Mouse (Mus musculus): Measurements from ENCODE around the gene Atmin. TPM values are rescaled to one million over a fixed set of nuclear protein-coding genes. Genes with fewer than 3 reads are reported as not detected.
A peak's percentile ranks its signal among the peaks of the same experiment; 100 is the strongest.

Gene Atmin
- polyA plus RNA-seq, 1 experiment from 2014 or later: 13.4 TPM

DNA sequence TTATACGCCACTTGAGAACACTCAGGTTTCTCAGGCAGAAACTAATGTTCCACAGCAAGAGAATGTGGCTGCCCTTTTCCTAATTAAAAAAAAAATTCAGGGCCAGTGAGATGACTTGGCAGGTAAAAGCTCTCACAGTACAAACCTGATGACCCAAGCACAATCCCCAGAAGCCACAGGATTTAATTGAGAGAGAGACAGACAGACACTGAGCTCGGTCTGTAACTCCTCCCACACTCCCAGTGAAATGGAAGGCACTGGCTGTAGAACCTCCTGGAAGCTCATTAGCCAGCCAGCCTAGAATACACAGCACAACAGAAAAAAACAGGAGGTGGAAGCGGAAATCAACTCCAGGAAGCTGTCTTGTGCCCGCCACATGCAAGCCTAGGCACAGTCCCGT is 32.4 kb downstream of the Atmin start:
- Histone ChIP-seq H3K36me3 (ENCODE audit: control insufficient read depth, insufficient read depth, low read length) (no peaks in the 10 kb centered on the region), H3K9me3 (ENCODE audit: control insufficient read depth, low read length) (no peaks in the 10 kb centered on the region), H3K4me2 (ENCODE audit: low read depth, low read length) (no peak overlapping the region), H3K9ac (ENCODE audit: low read length) (no peak overlapping the region), H3K4me3 (ENCODE audit: low read length) (no peak overlapping the region), H3K4me1 (replicated peaks; ENCODE audit: control insufficient read depth, insufficient read depth, low read length) (peaks cover 10% of the 10 kb centered on the region; the same call in 1 of the 2 replicates), H3K27me3 (ENCODE audit: control insufficient read depth, insufficient read depth, low read depth, low read length) (no peaks in the 10 kb centered on the region), H3K27ac (ENCODE audit: low read length) (no peak overlapping the region)
- ATAC-seq (ENCODE audit: low read depth): no peak
- WGBS: 53% methylated on average over 5 of the region's 5 CpGs

- H3K4me2 ChIP-seq (ENCODE audit: low read depth, low read length): peak overlapping the region; percentile 79
- no peak for ATAC-seq (ENCODE audit: low read depth)
- 31% methylated on average over 8 of the region's 8 CpGs for WGBS
Measured at GRCm38 (mm10) chr8:116978052-116978451, 34.9 kb downstream of the Atmin start.

GRCm38 (mm10) chr8:116978631-116979256 is 35.6 kb downstream of the Atmin start, which contains the start of gene 1700030J22Rik:
Gene 1700030J22Rik, minus strand, starts transcription at chr8:116978959.
- Histone ChIP-seq H3K27ac (ENCODE audit: low read length) (peak within 1 kb of the TSS; percentile 61; the same call in 1 of the 2 replicates), H3K4me1 (replicated peaks; ENCODE audit: control insufficient read depth, insufficient read depth, low read length) (peaks cover 10% of the 10 kb centered on the region; the same call in 1 of the 2 replicates), H3K4me3 (ENCODE audit: low read length) (peak within 1 kb of the TSS; percentile 72), H3K9ac (ENCODE audit: low read length) (peak within 1 kb of the TSS; percentile 62), H3K36me3 (ENCODE audit: control insufficient read depth, insufficient read depth, low read length) (no peaks in the 10 kb centered on the region; the same call in 1 of the 2 replicates), H3K4me2 (ENCODE audit: low read depth, low read length) (peak within 1 kb of the TSS; percentile 79), H3K9me3 (ENCODE audit: control insufficient read depth, low read length) (no peaks in the 10 kb centered on the region), H3K27me3 (ENCODE audit: control insufficient read depth, insufficient read depth, low read depth, low read length) (no peaks in the 10 kb centered on the region)
- WGBS: under 1% methylated on average over 43 of the region's 46 CpGs
- ATAC-seq (ENCODE audit: low read depth): peak; percentile 99

More at GRCm38 (mm10) chr8:116978052-116978451, 34.9 kb downstream of the Atmin start:
- H3K9me3 ChIP-seq (ENCODE audit: control insufficient read depth, low read length): no peaks in the 10 kb centered on the region
- no peaks in the 10 kb centered on the region for H3K27me3 ChIP-seq (ENCODE audit: control insufficient read depth, insufficient read depth, low read depth, low read length)
- H3K4me1 ChIP-seq (replicated peaks; ENCODE audit: control insufficient read depth, insufficient read depth, low read length): peaks cover 10% of the 10 kb centered on the region; the same call in 1 of the 2 replicates
- no peak overlapping the region for H3K27ac ChIP-seq (ENCODE audit: low read length)
- H3K4me3 ChIP-seq (ENCODE audit: low read length): peak overlapping the region; percentile 72
- H3K36me3 ChIP-seq (ENCODE audit: control insufficient read depth, insufficient read depth, low read length): no peaks in the 10 kb centered on the region
- peak overlapping the region; percentile 59 for H3K9ac ChIP-seq (ENCODE audit: low read length)

- ATAC-seq (ENCODE audit: low read depth): no peak
- no peaks in the 10 kb centered on the region for H3K9me3 ChIP-seq (ENCODE audit: control insufficient read depth, low read length)
- WGBS: 18% methylated on average over 4 of the region's 4 CpGs
- H3K4me3 ChIP-seq (ENCODE audit: low read length): no peak overlapping the region
- no peaks in the 10 kb centered on the region for H3K27me3 ChIP-seq (ENCODE audit: control insufficient read depth, insufficient read depth, low read depth, low read length)
- no peak overlapping the region for H3K9ac ChIP-seq (ENCODE audit: low read length)
- H3K27ac ChIP-seq (ENCODE audit: low read length): no peak overlapping the region
- H3K4me2 ChIP-seq (ENCODE audit: low read depth, low read length): no peak overlapping the region
- H3K36me3 ChIP-seq (ENCODE audit: control insufficient read depth, insufficient read depth, low read length): peaks cover 2% of the 10 kb centered on the region; the same call in 1 of the 2 replicates
- peaks cover 10% of the 10 kb centered on the region; the same call in 1 of the 2 replicates for H3K4me1 ChIP-seq (replicated peaks; ENCODE audit: control insufficient read depth, insufficient read depth, low read length)
Measured at GRCm38 (mm10) chr8:116980117-116980516, 36.9 kb downstream of the Atmin start.

- ATAC-seq (ENCODE audit: low read depth): no peak
- peaks cover 10% of the 10 kb centered on the region for H3K4me1 ChIP-seq (replicated peaks; ENCODE audit: control insufficient read depth, insufficient read depth, low read length)
- no peak overlapping the region for H3K4me2 ChIP-seq (ENCODE audit: low read depth, low read length)
- H3K9ac ChIP-seq (ENCODE audit: low read length): no peak overlapping the region
- no peaks in the 10 kb centered on the region for H3K27me3 ChIP-seq (ENCODE audit: control insufficient read depth, insufficient read depth, low read depth, low read length)
- no peak overlapping the region for H3K4me3 ChIP-seq (ENCODE audit: low read length)
- H3K36me3 ChIP-seq (ENCODE audit: control insufficient read depth, insufficient read depth, low read length): peaks cover 8% of the 10 kb centered on the region
- no peak overlapping the region for H3K27ac ChIP-seq (ENCODE audit: low read length)
- WGBS: 96% methylated on average over 3 of the region's 3 CpGs
- H3K9me3 ChIP-seq (ENCODE audit: control insufficient read depth, low read length): no peaks in the 10 kb centered on the region
Measured at GRCm38 (mm10) chr8:116989842-116990241, 46.6 kb downstream of the Atmin start.

GRCm38 (mm10) chr8:116991241-116991640 is 48.0 kb downstream of the Atmin start:
- Histone ChIP-seq H3K4me2 (ENCODE audit: low read depth, low read length) (no peak overlapping the region), H3K9ac (ENCODE audit: low read length) (no peak overlapping the region), H3K27me3 (ENCODE audit: control insufficient read depth, insufficient read depth, low read depth, low read length) (no peaks in the 10 kb centered on the region), H3K27ac (ENCODE audit: low read length) (no peak overlapping the region), H3K4me1 (replicated peaks; ENCODE audit: control insufficient read depth, insufficient read depth, low read length) (peaks cover 10% of the 10 kb centered on the region), H3K9me3 (ENCODE audit: control insufficient read depth, low read length) (no peaks in the 10 kb centered on the region), H3K36me3 (ENCODE audit: control insufficient read depth, insufficient read depth, low read length) (peaks cover 4% of the 10 kb centered on the region), H3K4me3 (ENCODE audit: low read length) (no peak overlapping the region)
- ATAC-seq (ENCODE audit: low read depth): no peak
- 80% methylated on average over 8 of the region's 8 CpGs for WGBS

DNA sequence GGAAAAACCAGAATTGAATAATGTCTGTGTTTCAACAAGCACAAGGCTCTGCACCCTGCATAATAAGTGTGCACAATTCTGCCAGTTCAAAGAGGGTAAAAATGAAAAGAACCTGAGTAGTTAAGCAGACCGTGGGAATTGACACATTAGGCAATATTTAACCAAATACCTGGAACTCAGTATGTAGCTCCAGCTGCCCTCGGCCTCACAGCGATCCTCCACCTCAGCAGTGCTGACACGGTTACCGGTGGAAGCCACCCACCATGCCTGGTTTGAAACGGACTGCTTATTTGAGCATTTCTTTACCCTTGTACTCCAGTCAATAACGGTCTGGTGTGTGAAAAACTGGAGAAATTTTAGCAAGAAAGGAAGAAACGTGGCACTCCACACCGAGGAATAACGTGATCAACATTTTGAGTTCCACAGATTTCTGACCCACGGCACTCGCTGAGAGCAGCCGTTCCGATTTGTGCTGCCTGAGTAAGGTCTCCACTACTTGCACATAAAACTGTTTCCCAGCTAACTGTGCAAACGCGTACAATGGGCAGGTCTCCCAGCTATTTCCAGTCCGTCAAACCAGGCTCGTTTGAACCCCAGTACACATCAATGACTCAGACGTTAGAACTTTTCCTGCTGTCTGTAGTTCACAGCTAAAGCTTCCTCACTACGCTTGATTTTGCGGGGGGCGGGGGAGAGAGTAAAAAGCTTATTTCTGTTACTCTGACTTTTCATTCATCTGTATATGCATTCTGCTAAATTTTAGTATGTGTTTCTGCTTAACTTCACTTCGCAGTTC is 49.2 kb downstream of the Atmin start:
- no peak for ATAC-seq (ENCODE audit: low read depth)
- Histone ChIP-seq H3K9me3 (ENCODE audit: control insufficient read depth, low read length) (no peaks in the 10 kb centered on the region), H3K36me3 (ENCODE audit: control insufficient read depth, insufficient read depth, low read length) (no peaks in the 10 kb centered on the region), H3K4me1 (replicated peaks; ENCODE audit: control insufficient read depth, insufficient read depth, low read length) (peaks cover 10% of the 10 kb centered on the region), H3K4me3 (ENCODE audit: low read length) (peak overlapping the region; percentile 69), H3K9ac (ENCODE audit: low read length) (peak overlapping the region; percentile 83), H3K27ac (ENCODE audit: low read length) (peak overlapping the region; percentile 62), H3K27me3 (ENCODE audit: control insufficient read depth, insufficient read depth, low read depth, low read length) (no peaks in the 10 kb centered on the region), H3K4me2 (ENCODE audit: low read depth, low read length) (peak overlapping the region; percentile 86)
- WGBS: 6% methylated on average over 23 of the region's 23 CpGs

DNA sequence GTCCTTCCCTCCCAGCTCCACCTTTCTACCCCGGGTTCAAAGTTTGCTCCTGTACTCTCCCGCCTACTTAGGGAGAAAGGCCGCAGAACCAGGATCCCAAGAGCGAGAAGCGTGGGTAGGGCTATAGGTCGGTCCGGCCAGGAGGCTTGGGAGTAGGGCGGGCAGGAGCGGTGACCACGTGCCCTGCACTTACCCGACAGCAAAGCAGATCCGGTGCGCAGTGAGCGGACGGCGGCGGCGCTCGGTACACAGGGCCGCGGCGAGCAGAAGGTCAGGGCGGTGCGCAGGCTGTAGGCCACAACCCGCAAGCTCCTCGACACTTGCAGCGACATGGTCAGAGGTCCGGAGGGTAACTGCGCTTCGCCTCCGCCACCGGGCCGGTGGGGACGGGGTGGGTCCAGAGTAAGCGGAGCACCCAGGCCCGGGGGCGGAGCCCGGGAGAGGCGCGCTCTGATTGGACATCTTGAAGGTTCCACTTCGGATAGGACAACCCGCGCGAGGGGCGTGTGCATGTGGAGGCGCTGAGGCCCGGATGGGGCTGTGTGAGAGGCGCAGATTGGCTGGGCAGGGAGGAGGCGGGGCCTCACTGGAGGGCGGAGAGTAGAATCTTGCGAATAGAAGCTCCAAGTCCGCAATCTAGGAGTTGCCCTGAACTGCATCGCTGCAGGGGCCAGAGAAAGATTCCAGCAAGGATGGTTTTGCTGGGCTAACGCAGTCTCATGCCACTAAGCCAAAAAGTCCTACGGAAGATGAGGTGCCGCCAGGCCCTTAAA is 50.1 kb downstream of the Atmin start, which contains the start of gene Gcsh:
TSS of gene Gcsh (minus strand) at position 443 of the 773 bp plus-strand sequence.
- Histone ChIP-seq H3K4me2 (ENCODE audit: low read depth, low read length) (peak within 1 kb of the TSS; percentile 86), H3K36me3 (ENCODE audit: control insufficient read depth, insufficient read depth, low read length) (no peaks in the 10 kb centered on the region), H3K4me3 (ENCODE audit: low read length) (peak within 1 kb of the TSS; percentile 69), H3K27ac (ENCODE audit: low read length) (peak within 1 kb of the TSS; percentile 62), H3K9ac (ENCODE audit: low read length) (peak within 1 kb of the TSS; percentile 83), H3K9me3 (ENCODE audit: control insufficient read depth, low read length) (no peaks in the 10 kb centered on the region), H3K27me3 (ENCODE audit: control insufficient read depth, insufficient read depth, low read depth, low read length) (no peaks in the 10 kb centered on the region), H3K4me1 (replicated peaks; ENCODE audit: control insufficient read depth, insufficient read depth, low read length) (peaks cover 10% of the 10 kb centered on the region)
- peak; percentile 100 for ATAC-seq (ENCODE audit: low read depth)
- under 1% methylated on average over 56 of the region's 56 CpGs for WGBS
